Mouse (Mus musculus) right cerebral cortex, postnatal 4 days (tissue): Measurements from ENCODE around the gene Usp15.

ENCODE experiments used
- DNase-seq: peaks from one replicate; pipeline ENCODE4 v3.0.0-alpha.2; 2022

The Usp15 gene

GRCm38 (mm10) chr10:123170898-123171297 is 25.9 kb downstream of the Usp15 start:
- no peak for DNase-seq

DNA sequence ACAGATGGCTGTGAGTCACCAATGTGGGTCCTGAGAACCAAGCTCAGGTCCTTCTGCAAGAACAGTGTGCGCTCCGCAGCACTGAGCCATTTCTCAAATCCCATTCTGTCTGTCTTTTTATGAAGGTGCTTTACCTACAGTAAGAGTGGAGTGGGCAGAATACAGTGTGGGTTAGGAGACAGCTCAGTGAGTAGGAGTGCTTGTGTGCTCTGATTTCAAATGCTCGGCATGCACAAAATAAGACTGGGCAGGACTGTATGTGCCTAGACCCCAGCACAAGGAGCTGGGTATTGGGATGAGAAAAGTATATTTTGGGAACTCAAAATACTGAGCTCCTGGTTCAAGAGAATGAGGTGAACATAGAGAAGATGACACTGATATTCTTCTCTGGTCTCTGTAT is 31.3 kb downstream of the Usp15 start:
- DNase-seq: no peak

DNA sequence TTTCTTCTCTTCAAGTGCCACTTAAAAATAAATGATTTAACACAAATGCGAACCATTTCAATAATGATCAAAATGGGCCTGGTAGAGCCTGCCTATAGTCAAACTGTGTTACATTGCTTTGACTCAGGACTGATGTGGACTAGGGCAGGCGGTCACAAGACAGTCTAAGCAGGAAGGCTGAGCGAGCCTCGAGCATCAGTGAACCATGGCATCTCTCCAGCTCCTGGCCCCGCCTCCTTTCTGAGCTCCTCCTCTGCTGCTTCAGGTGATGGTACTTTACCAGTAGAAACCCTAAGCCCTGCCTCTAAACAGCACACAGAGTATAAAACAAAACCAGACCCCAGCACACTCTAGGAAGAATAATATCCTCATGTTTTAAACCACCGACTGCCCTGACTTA is 36.3 kb downstream of the Usp15 start:
- DNase-seq: no peak

- DNase-seq: no peak
Observed at GRCm38 (mm10) chr10:123159316-123159715, 37.5 kb downstream of the Usp15 start.

GRCm38 (mm10) chr10:123156392-123156791 is 40.4 kb downstream of the Usp15 start:
- DNase-seq: no peak

- DNase-seq: no peak
Observed at GRCm38 (mm10) chr10:123155764-123156163, 41.0 kb downstream of the Usp15 start.

DNA sequence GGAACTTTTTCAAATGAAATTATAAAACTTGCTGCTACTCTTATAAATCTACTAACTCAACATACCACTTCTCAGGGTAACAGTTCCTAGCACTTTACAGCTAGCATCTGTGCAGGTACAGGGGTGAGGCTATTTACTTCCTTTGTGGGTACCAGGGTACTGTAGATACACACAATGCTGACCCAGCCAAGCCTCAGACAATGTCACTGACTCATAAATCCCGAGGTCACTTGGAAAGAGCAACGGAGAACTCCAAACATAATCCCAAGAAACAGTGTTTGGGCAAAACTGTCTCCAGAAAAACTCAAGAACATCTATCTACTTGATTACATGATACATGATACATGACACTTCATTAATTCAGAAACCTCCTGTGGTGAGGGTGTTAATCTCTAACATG is 43.5 kb downstream of the Usp15 start:
- no peak for DNase-seq

DNA sequence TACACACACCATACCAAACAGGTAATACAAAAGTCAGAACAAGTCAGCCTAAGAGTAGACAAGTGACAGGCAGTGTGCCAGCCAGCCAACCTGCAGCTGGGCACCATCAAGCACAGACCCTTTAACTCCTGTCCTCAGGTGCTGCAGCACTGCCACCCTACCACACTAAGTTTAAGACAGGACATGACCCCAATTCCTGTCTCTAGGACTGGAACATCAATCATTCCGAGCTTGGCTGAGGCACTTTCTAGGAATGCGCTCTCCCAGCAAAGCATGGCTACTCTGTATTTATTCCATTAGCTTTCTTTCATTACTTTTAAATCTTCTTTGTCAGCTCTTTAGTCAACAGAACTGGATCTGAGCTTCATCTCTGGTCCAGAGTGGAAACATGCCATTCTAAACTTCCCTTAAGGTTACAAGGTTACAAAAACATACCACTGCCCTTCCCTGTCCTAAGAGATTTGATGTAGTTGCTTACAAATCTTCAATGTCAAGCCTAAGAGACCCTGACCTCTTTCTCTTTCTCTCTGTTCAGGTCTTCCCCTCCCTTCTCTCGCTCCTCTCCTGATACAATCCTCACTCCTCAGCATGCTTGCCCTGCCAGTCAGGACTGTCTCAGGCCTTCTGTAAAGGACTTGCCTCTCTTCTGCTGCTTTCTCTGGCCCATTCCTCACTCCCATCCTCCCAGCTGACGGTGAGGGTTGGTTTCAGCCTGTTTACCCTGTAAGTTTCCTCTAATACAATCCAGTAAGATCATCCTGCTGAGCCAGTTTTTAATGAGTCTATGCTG is 48.6 kb downstream of the Usp15 start:
- no peak for DNase-seq

- DNase-seq: no peak
Observed at GRCm38 (mm10) chr10:123147180-123147579, 49.6 kb downstream of the Usp15 start.

DNA sequence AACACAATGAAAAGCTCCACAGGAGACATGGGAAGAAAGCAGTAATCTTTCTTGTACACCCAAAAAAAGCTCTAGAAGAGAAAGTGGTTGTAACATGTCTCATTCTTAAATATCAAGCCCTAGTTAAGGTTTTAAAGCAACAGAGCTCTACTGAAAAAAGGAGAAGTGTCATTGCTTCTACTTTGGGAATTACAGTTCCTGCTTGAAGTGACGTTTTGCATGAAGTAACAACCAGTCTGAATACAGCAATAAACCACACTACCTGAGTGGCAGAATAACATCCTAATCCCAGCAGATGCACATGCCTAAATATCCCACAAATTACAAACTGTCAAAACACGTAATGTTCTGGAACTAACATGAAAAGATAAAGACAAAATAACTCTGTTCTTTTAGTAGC is 50.4 kb downstream of the Usp15 start:
- no peak for DNase-seq

DNA sequence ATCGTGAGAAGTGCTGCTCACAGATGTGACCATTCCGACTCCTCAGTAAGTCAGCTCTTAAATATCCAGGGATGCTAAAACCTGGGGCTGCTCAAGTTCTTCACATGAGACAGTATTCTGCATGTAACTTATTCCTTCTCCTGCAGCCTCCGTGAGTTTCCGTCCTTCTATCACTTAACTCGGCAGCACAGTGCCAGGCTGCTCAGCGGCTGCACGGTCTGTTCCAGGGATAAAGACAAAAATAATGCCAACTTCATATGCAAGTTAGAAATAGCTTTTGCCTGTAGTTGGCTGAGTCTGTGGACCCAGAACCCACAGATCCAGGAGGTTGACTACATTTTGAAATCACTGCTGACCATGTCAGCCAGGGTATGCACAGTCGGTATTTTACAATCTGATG is 52.5 kb downstream of the Usp15 start:
- peak; percentile 16 for DNase-seq

DNA sequence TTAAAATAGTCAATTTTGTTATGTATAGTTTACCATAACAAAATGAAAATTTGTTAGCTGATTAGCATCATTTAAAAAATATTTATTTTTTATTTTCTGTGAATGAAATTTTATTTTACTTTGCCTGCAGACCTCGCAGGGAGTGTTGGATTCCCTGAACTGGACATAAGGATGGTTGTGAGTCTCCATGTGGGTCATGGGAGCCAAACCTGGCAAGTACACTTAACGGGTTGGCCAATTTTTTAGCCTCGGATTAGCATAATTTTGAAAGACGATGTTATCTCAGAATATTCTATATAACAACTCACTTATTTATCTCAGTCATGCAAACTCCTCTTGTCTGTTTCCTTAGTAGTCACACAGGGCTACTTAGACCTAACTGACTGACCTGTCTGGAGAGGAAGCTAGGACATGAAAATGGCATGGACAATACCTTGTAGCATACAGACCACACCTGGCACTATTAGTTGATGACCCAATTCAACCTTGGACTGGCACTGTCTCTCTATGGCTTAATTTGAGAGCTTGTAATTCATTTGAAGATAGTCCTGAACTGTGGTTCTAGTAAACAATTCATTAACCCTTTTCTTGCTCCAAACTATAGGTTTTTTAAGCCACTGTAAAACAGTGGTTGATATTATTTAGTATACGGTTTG is 54.3 kb downstream of the Usp15 start:
- no peak for DNase-seq

GRCm38 (mm10) chr10:123135818-123136217 is 61.0 kb downstream of the Usp15 start:
- DNase-seq: no peak

DNA sequence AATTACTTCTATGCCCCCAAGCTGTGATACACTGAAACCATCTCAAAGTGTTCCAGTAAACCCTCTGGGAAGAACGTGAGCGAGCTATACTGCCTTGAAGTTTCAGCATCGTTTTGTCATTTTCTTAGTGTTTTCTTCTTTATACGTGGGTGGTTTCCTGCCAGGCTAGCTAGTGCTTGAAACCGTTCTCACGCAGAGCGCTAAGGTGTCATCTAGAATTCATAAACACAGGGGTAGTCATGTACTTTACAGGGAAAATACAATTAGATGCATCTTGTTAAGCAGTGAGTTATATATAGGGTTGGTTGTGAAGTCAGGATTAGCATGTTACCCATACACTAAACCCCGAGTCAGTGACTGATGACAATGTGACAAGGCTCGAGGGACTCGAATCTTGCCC is 65.3 kb downstream of the Usp15 start:
- no peak for DNase-seq

GRCm38 (mm10) chr10:123120666-123121392 is 76.0 kb downstream of the Usp15 start:
- no peak for DNase-seq

GRCm38 (mm10) chr10:123116861-123117260 is 79.9 kb downstream of the Usp15 start:
- DNase-seq: no peak

DNA sequence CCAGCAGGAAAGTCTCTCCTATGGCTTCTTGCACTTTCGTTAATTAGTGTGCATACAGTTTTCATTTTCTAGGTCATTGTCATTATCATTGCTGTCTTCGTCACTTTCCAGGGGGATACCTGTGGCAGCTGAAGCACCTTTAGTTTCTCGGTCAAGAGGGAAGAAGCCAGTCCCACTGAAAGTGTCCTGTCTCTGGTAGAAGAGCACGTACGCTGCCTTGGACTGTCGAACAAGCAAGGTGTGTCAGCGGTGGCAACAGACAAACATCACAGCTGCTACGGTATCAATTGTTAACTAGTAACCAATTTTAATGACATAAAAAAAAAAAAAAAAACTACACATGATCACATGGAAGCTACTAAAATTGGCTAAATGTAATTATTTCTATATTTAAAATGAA is 83.3 kb downstream of the Usp15 start:
- no peak for DNase-seq

DNA sequence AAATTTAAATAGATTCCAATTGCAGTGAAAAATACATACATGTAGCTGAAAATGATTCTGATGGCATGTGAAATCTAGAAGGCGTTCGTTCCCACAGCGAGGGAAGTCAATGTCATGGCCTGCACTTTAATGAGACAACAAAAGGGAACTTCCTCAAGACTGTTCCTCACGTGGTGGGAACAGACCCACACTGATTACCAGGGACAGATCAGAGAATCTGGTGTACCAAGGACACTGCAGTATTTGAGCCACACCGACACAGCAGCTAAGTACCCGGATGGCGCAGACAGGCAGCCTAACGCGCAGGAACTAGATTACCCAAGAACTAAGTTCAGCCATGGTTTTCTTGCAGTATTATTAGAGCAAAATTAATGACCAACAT is 84.0 kb downstream of the Usp15 start:
- DNase-seq: no peak

GRCm38 (mm10) chr10:123112056-123112786 is 84.6 kb downstream of the Usp15 start:
- no peak for DNase-seq

DNA sequence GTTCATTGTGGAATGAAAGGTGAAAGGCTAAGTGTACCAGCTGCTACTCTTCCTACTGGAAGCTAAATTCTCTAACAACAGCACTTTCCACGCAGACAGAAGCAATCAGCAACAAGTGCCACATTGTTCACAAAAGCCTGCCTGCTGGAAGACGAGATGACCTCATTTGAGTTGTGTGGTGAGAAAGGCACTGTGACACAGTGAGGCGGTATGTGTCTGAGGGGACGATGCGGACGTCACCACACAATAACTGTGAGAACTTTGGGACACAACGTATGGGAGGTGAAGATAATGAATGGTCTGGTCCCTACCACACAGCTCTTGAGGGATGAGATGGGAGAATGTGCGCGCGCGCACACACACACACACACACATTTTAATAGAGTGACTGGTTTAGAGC is 86.2 kb downstream of the Usp15 start:
- DNase-seq: no peak

GRCm38 (mm10) chr10:123108527-123108926 is 88.3 kb downstream of the Usp15 start:
- peak; percentile 35 for DNase-seq

- no peak for DNase-seq
Observed at GRCm38 (mm10) chr10:123108121-123108520, 88.7 kb downstream of the Usp15 start.

DNA sequence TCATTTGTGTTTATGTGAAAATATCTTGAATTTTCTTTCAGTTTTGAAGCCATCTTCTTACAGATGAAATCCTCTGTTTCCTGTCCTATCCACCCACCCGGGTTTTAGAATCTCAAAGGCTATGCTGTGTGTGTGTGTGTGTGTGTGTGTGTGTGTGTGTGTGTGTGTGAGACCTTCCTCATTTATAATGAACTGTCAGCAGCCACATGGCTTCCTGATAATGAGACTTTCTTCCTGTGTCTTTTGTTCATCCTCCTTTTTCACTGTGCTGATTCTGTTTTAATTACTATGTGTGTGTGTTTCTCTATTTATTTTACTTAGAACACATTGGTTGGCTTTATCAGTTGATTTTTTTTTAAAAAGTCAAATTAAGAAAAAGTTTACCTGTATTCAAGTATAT is 95.5 kb downstream of the Usp15 start:
- DNase-seq: no peak
